Mouse (Mus musculus) gastrocnemius, adult 2 months (tissue): ENCODE measurements around the gene Lsm3. TPM values are rescaled to one million over a fixed set of nuclear protein-coding genes. Genes with fewer than 3 reads are reported as not detected.

ENCODE experiments used
- DNase-seq: peaks from one replicate; pipeline ENCODE4 v3.0.0; 2022
- H3K27ac ChIP-seq: fragments of 200-600 bp; 2 replicates; pipeline ENCODE4 v1.8.1; 2022; ENCODE audit warnings: mild to moderate bottlenecking
- H3K4me3 ChIP-seq: fragments of 200-600 bp; 2 replicates; pipeline ENCODE4 v1.8.1; 2022; ENCODE audit warnings: mild to moderate bottlenecking, moderate library complexity
- CTCF ChIP-seq: fragments of 200-600 bp; IDR thresholded peaks from 2 replicates; pipeline ENCODE4 v1.8.1; 2022; ENCODE audit warnings: antibody characterized with exemption, mild to moderate bottlenecking, moderate library complexity
- intact Hi-C: fragments of 180-260 bp; cut with DNase I; formaldehyde crosslinking; loops from one replicate; pipeline ENCODE4 v1.15.1; 2025
- total RNA-seq, 2 experiments: library from RNA; stranded (reverse); gene quantifications; 2 replicates each; pipeline ENCODE4 v1.2.3; 2021

Lsm3 gene
- total RNA-seq, 2 experiments from 2014 or later = 22.7 to 37.0 TPM

GRCm38 (mm10) chr6:91518454-91519020, 2.8 kb downstream of the Lsm3 start:
- H3K27ac ChIP-seq = peak overlapping the region; percentile 85
- no peak for DNase-seq
- peak overlapping the region; percentile 8; the same call in 1 of the 2 replicates for H3K4me3 ChIP-seq
- no peak for TF ChIP-seq CTCF
- intact Hi-C loops = no loop called here

DNA sequence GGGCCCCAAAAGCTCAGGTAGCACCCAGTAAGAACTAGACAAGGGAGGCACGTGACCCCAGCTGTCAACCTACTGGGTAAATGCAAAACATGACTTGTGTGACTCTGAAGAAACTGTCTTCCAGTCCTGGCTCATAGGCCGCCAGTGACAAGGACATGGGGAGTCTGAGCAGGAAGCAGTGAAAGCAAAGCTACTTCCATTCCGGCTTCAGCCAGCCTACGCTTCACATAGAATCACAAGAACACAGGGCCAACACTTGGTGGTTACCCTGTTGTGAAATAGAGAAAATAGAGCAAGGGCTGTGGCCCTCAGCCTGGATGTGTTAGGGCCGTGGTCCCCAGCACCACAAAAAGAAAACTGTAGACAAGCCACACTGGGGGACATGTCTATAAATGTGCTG, 7.1 kb downstream of the Lsm3 start:
- intact Hi-C loops = no loop called here
- H3K27ac ChIP-seq = no peak overlapping the region
- no peak for TF ChIP-seq CTCF
- H3K4me3 ChIP-seq = no peak overlapping the region
- no peak for DNase-seq

GRCm38 (mm10) chr6:91525544-91525943, 9.8 kb downstream of the Lsm3 start:
- intact Hi-C loops = loop anchor here (5.0 kb wide), 1 partner anchor 157 kb away; the partner anchor contains the start of gene Slc6a6
- TF ChIP-seq CTCF = no peak
- Histone ChIP-seq H3K27ac (peak overlapping the region; percentile 40; the same call in 1 of the 2 replicates), H3K4me3 (no peak overlapping the region)
- DNase-seq = no peak

DNA sequence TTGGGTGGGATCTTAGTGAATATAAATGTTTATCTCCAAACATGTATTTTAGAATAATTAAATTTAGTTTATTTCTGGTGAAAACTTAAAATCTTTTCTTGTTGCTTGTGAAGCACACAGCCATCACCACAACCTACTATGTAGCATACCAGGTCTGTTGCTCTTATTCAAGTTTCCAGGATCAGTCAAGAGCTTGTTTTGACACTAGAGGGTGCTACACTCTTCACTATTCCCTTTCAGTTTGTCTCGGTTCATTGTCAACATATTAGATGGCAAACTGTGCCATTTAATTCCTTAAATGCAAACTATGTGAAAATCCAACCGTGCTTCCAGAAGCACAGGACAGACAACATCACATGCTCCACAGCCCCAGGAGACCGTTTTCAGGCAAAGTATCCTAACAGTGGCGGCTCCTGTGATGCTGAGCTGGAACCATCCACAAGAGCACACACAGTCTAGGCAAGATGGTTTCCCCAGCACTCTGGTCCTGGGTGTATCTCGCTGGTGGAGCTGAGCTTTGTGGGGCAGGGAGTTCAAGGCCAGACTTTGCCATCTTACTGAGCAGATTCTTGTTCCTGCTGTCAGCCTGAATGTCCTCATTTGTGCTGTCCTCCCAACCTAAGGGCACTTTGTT, 11.6 kb downstream of the Lsm3 start:
- Histone ChIP-seq H3K4me3 (no peak overlapping the region), H3K27ac (peak overlapping the region; percentile 90)
- peak; percentile 82 for TF ChIP-seq CTCF
- intact Hi-C loops = loop anchor here (1.0 to 5.0 kb wide), 3 partner anchors 47 to 214 kb away; partner anchors contain the start of gene Slc6a6
- no peak for DNase-seq

DNA sequence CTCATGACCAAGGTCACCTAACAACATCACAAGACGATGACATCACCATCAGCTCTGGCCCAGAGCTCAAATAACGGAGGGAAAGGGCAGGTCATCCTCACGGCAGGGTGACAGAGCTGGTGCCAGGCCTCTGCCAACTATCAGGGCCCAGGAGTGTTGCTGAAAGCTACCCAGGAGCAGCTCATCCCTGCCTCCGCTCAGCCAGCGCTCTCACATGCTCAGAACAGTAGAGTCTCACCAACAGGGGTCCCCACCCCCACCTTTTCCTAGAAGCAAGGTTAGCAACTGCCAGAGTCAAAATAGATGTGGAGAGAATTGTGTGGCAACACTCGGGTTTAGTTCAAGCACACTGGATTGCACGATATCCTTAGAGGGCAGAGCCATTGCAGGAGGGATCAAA, 12.5 kb downstream of the Lsm3 start:
- peak; percentile 85 for DNase-seq
- TF ChIP-seq CTCF = peak; percentile 15; the same call in 1 of the 2 replicates
- H3K27ac ChIP-seq = peak overlapping the region; percentile 90

GRCm38 (mm10) chr6:91530673-91531072, 14.9 kb downstream of the Lsm3 start:
- DNase-seq = peak; percentile 54
- intact Hi-C loops = no loop called here
- TF ChIP-seq CTCF = no peak
- no peak overlapping the region for H3K4me3 ChIP-seq
- H3K27ac ChIP-seq = peak overlapping the region; percentile 76

More for the DNA sequence above, 12.5 kb downstream of the Lsm3 start:
- intact Hi-C loops = loop anchor here (5.0 kb wide), 1 partner anchor 154 kb away; the partner anchor contains the start of gene Slc6a6
- no peak overlapping the region for H3K4me3 ChIP-seq

DNA sequence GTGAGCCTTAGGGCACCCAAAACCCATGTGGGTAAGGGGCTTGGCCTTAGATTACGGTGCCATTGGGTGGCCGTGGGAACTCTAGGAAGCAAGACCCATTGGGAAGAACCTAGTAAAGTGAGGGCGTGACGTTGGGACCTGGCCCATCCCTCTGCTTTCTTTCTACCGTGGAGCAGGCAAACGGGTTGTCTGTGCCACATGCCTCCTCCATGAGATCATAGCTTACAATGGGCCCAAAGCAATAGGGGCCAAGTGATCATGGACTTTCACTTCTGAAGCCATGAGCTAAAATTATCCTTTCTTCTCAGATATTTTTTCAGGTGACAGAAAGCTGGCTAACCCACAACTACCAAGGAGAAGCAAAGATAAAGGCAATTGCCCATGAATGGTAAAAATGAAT, 15.5 kb downstream of the Lsm3 start:
- no peak for TF ChIP-seq CTCF
- intact Hi-C loops = no loop called here
- H3K4me3 ChIP-seq = no peak overlapping the region
- H3K27ac ChIP-seq = peak overlapping the region; percentile 76
- DNase-seq = no peak

- no peak for TF ChIP-seq CTCF
- DNase-seq = no peak
- peak overlapping the region; percentile 31; the same call in 1 of the 2 replicates for H3K27ac ChIP-seq
- intact Hi-C loops = no loop called here
- no peak overlapping the region for H3K4me3 ChIP-seq
Observed at GRCm38 (mm10) chr6:91532661-91533060, 16.9 kb downstream of the Lsm3 start.

DNA sequence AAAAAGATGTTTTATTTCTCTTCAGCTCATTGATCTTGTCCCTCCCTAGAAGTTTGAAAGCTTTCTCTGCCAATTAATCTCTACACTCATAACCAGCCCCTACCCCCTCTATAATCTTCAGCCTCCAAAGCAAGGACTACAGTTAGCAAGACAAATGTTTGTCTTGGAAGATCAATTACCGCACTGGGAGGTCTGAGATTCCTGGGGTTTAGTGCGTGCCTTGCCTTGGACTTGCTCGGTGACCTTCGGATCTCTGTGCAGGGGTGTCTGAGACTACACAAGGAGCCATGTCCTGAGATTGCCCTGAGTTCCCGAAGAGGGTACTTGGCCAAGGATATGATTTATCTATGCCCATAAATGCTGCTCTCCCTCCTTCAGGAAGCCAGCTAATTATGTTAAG, 17.6 kb downstream of the Lsm3 start:
- DNase-seq = no peak
- TF ChIP-seq CTCF = no peak
- Histone ChIP-seq H3K27ac (peak overlapping the region; percentile 53), H3K4me3 (no peak overlapping the region)
- intact Hi-C loops = no loop called here

GRCm38 (mm10) chr6:91533771-91534170, 18.0 kb downstream of the Lsm3 start:
- H3K4me3 ChIP-seq = no peak overlapping the region
- no peak for DNase-seq
- TF ChIP-seq CTCF = no peak
- peak overlapping the region; percentile 53 for H3K27ac ChIP-seq
- intact Hi-C loops = no loop called here

- DNase-seq = no peak
- Histone ChIP-seq H3K27ac (no peak overlapping the region), H3K4me3 (no peak overlapping the region)
- TF ChIP-seq CTCF = no peak
- intact Hi-C loops = no loop called here
Observed at GRCm38 (mm10) chr6:91534268-91534667, 18.5 kb downstream of the Lsm3 start.

DNA sequence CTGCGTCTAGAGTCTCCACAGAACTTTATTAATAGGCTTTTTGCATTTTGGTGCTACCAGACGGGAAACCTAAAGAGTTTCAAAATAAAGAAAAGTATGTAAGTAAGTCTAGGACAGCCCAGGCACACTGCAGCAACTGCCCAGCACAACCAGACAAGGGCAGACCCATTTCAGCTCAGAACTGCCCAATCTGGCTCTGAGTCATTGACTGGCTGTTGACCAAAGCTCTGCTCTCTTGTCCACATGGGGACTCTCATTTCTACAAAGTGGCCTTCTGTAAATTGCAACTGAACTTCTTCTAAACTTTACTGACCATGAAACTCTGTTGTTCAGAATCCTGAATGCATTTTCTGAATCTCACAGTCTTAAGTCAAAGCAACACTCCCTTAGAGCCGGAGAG, 19.5 kb downstream of the Lsm3 start:
- no peak overlapping the region for H3K4me3 ChIP-seq
- no peak for TF ChIP-seq CTCF
- intact Hi-C loops = no loop called here
- no peak for DNase-seq
- H3K27ac ChIP-seq = no peak overlapping the region

DNA sequence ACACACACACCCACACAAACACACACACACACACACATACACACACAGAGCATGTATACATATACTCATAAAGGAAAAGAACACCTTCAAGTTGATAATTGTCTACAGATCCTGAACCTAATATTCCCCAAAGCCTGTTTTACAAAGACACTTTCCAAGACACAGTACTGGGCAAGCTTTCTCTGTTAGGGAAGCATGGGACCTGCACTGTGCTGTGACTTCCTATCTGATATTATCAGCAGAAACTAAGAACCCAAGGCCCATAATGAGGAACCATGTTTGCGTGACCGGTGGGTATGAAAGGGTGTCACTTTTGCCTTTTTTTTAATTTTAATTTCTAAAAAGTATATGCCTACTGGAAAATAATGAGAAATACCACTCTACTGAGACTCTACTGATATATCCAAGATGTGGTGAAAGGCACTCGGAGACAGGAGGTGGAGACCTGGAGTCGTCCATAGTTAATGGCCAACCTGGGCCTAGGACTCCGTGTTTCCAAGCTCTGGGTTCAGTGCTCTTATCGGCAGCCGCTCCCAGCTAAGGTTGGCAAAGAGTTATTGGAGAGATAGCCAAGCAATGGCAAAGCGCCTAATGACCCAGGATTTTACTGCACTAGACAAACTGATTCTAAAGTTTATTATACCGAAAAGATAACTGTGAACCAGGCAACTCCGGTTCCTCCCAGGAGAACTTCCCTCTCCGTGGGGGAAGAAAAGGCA, 20.5 kb downstream of the Lsm3 start:
- DNase-seq = no peak
- no peak for TF ChIP-seq CTCF
- intact Hi-C loops = no loop called here
- no peak overlapping the region for H3K4me3 ChIP-seq
- H3K27ac ChIP-seq = no peak overlapping the region
